Mouse (Mus musculus) kidney, adult 18-20 months (tissue): Measurements from ENCODE around the gene Noxred1.
A peak's percentile ranks its signal among the peaks of the same experiment; 100 is the strongest.
"Not testable (repeated sequence)": the region's sequence is repeated elsewhere in the genome, so short reads cannot be mapped to it uniquely, and the experiment has no call there.

ENCODE experiments used
- DNase-seq: peaks from one replicate; pipeline ENCODE4 v3.0.0; 2021

Gene Noxred1

DNA sequence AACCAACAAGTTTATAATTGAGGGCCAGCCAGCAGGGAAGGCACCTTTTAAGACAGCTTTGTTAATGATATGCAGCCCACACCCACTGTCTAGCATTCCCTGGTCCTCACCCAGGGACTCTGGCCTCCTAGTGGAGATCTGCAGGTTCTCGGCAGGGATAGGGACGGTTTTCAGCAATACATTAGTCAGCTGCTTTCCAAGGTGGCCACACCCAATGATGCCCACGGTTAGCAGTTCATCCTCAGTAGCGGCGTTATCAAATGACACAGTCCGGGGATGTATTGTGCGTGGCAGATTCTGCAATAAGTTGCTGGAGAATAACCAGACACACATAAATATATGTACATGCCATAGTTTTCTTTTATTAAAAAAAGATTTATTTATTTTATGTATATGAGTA is 11.7 kb downstream of the Noxred1 start:
- DNase-seq = no peak

GRCm38 (mm10) chr12:87224950-87225349 is 13.6 kb downstream of the Noxred1 start:
- DNase-seq = no peak

GRCm38 (mm10) chr12:87219362-87219761 is 19.2 kb downstream of the Noxred1 start:
- no peak for DNase-seq

GRCm38 (mm10) chr12:87217596-87217995 is 20.9 kb downstream of the Noxred1 start:
- DNase-seq = no peak

DNA sequence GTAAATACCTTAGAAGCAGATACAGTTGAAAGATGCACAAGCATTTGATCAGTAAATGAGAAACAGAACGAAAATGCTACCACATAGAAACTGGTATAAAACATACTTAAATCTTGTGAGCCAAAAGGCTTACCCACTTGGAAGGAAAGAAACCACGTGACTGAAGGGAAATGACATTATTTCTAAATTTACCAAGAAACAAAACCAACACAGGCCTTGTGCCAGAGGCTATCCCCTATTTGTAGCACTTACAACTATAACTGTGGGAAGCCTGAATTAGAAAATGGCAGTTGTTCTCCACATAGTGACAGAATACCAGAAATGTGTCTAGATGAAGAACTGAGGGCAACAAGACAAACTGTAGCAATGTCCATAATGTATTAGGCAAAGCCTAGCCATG is 22.5 kb downstream of the Noxred1 start:
- no peak for DNase-seq

DNA sequence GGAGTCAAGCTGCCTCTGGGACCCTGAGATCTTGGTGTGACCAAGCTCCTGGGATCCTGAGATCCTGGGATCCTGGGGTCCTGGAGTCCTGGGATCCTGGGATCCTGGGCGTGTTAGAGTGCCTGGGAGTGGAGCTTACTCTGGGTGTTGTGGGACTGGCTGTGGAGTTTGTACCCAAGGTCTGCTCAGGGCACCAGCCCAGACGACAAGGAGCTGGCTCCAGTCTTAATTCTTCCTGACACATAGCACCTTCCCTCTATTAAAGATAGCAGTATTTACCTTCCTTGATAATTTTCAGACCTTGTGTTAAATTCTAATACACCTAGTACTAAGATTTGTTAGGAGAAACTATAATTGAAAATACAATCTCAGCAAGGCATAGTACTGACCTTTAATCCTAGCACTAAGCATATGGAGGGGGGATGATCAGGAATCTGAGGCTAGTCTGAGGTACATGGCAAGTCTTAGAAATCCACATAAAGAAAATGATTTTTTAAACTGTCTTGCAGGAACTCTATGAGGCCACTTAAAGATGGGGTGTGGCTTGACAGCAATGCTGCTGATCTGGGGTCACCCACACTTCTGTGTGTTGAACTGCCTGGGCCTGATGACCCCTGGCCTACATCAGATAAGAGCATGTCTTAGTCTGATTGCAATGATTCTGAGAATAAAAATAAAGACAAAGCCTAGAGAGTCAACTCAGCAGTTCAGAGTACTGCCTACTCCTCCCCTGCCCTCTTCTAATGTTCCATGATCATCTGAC is 25.5 kb downstream of the Noxred1 start:
- DNase-seq = no peak

- not testable (repeated sequence) for DNase-seq
Observed at GRCm38 (mm10) chr12:87205789-87206188, 32.7 kb downstream of the Noxred1 start.

DNA sequence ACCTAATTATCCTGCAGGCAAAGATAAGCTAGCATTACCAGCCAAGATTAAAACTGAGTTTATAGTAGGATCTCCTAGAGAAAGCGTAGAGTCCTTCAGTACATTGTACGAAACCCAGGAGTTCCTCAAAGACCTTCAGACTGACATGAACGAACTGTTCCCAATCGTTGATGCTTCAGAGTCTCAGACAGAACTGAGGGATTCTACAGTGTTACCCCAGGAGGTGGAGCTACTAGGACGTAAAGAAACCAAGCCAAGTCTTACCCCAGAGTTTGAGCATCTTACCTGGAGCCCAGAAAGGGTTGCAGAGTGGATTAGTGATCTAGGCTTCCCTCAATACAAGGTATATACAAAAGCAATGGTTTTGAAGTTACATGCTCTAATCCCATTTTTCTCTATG is 36.8 kb downstream of the Noxred1 start:
- no peak for DNase-seq

DNA sequence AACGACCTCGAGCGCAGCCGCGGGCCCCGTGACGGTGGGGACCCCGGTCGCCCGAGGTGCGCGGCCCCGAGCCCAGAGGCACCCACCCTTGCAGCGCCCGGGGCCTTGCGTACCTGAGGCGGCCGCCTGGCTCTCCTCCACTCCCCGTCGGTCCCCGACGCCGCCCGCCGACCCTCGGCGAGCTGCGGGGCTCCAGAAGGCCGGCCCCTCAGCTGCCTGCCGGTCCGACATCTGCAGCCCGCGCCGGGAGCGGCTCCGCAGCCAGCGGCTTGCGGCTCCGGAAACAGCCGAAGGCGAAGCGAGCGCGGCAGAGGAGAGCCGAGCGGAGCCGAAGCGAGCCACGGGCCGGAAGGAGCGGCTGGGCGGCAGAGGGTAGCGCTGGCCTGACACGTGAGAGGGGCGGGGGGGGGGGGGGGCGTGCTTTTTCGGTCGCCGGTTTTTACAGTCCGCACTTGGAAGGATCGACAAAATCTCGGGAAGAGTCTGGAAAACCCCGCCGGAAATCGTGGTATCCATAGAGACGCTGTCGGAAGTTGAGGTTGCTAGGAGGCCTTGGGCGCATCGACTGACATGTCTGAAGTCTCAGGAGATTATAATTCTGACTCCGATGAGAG is 38.5 kb downstream of the Noxred1 start, which contains the start of gene Tmed8:
Tmed8 (minus strand) TSS at position 482 of the 614 bp plus-strand sequence.
- peak; percentile 80 for DNase-seq

DNA sequence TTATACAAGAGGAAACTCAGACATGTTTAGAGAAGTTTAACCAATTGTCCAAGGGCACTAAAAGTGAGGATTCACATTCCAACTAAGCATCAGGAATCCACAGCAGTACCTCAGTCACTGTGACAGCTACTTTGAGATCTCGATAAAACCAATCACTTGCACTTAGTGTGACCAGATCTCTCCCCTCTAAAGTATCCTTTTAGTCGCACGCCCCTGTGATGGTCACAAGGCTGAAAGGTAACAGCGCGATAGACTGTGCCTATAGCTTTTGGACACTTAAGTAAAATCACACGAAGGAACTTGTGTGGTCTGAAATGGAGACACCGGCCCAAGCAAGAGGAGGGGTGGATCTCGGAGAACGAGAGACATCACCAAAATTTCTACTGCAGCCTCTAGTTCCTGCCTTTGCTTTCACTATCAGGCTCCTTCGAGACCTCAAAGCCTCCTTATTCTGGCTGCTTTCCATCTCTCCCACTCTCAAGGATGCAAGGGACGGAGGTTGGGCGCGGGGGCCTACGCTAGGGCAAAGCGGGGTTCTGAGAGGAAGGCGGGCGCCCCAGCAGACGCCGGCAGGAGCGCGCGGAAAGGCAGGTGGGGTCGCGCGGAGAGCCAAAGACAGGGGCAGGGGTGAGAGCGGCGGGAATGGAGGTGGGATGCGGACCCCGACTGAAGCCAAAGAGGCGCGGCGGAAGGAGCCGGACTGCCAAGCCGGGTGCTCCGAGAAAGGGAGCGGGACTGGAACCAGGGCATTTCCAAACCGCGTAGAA is 39.1 kb downstream of the Noxred1 start, which contains the start of gene Samd15:
Samd15 (plus strand) TSS at position 518 of the 767 bp plus-strand sequence.
- DNase-seq = peak; percentile 45

- DNase-seq = no peak
Observed at GRCm38 (mm10) chr12:87198792-87199191, 39.7 kb downstream of the Noxred1 start.

- no peak for DNase-seq
Observed at GRCm38 (mm10) chr12:87196310-87196709, 42.2 kb downstream of the Noxred1 start.

GRCm38 (mm10) chr12:87195069-87195468 is 43.5 kb downstream of the Noxred1 start:
- no peak for DNase-seq

GRCm38 (mm10) chr12:87193008-87193407 is 45.5 kb downstream of the Noxred1 start:
- DNase-seq = no peak

GRCm38 (mm10) chr12:87177631-87178030 is 60.9 kb downstream of the Noxred1 start:
- DNase-seq = no peak

- no peak for DNase-seq
Observed at GRCm38 (mm10) chr12:87175194-87175946, 63.2 kb downstream of the Noxred1 start.
